Mouse (Mus musculus) liver, embryonic 14.5 days (tissue): Measurements from ENCODE around the gene Dock9.

Source experiments
- CTCF ChIP-seq: IDR thresholded peaks from 2 replicates; pipeline ENCODE4 v1.5.1; 2016; ENCODE audit warnings: antibody characterized with exemption, low read depth, control low read depth
- EP300 ChIP-seq: IDR thresholded peaks from 2 replicates; pipeline ENCODE4 v1.6.1; 2016; ENCODE audit warnings: antibody characterized with exemption, low read depth

- no peak for TF ChIP-seq EP300
- TF ChIP-seq CTCF: no peak
These were observed 109.5 kb downstream of the Dock9 start for GRCm38 (mm10) chr14:121688175-121688574.
